Mouse (Mus musculus) gastrocnemius, postnatal 10 days (tissue): ENCODE data around the gene Cpn2. TPM values are rescaled to one million over a fixed set of nuclear protein-coding genes. Genes with fewer than 3 reads are reported as not detected.
A peak's percentile ranks its signal among the peaks of the same experiment; 100 is the strongest.

Source experiments
- DNase-seq: peaks from one replicate; pipeline ENCODE4 v3.0.0; 2021; ENCODE audit warnings: mixed read lengths
- long read RNA-seq, 2 experiments: library from polyadenylated mRNA; stranded (forward); transcript quantifications; one replicate each; pipeline ENCODE4 v2.0.0; 2021
- total RNA-seq, 2 experiments: library from RNA; stranded (reverse); gene quantifications; 2 replicates each; pipeline ENCODE4 v1.2.3; 2021

Cpn2 gene
- under 1 TPM in 1 of 2 experiments, not detected in 1; 0.11 TPM for total RNA-seq
- long read RNA-seq, experiment 1, result 0 reads
- long read RNA-seq, experiment 2, result 0 reads

DNA sequence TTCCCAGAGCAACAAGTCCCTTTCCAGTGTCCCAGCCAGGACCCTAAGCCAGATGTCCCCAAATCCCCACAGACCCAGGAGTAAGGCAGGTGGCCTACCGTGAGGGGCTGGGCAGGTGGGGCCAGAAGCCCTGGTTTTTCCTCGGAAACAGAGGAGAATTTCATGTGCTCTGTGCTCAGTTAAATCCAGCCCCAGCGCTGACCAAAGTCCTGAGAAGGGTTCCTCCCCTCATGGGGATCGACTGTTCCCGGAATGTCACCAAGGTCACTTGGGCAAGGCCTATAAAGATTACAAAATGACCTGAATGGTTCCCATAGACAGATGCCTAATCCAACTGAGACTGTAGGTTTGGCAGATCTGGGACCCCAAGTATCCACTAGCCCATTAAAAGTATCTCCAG is at the start of gene Cpn2:
Cpn2 (minus strand) TSS at position 141 of the 400 bp plus-strand sequence.
- no peak for DNase-seq

DNA sequence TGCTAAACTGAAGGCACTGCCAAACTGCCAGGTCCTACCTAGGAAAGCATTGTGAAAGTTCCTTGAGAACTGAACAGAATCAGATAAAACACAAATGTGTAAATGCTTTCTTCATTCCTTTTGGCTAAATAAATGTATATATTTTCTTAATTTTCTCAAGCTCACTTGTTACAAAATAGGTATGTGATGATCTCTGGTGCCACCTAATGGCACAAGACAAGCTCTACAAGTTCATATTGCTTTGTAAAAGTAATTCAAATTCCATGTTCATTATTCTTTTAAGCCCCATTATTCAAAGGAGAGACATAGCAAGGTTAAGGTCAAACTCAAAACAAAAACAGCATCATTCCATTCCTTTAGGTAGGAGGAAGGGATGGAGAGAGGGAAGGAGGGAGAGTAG is 46.9 kb upstream of the Cpn2 start:
- no peak for DNase-seq

DNA sequence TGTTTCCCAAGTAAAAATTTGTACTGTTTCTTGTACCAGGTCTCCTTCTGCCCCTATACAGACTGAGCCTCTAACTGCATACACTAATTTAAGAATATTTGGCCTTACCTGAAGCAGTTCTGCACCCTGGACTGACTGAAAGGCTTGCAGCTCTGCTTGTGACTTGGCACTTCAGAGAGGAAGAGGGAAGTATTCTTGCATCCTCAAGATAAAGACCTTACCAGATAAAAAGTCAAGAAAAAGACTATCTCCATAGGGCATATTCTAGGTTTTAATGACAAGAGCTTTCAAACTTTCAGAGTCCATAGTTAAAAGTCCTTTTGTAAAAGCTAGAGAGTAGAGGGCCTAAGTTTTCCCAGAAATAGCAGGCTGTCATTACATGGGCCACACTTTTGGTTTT is 43.3 kb upstream of the Cpn2 start, which contains the start of gene Gp5:
Gp5 (minus strand) TSS at position 133 of the 400 bp plus-strand sequence.
- no peak for DNase-seq

- DNase-seq, result no peak
Measured at GRCm38 (mm10) chr16:30310171-30310515, 42.8 kb upstream of the Cpn2 start.

GRCm38 (mm10) chr16:30309395-30310170 is 42.3 kb upstream of the Cpn2 start:
- DNase-seq, result no peak

DNA sequence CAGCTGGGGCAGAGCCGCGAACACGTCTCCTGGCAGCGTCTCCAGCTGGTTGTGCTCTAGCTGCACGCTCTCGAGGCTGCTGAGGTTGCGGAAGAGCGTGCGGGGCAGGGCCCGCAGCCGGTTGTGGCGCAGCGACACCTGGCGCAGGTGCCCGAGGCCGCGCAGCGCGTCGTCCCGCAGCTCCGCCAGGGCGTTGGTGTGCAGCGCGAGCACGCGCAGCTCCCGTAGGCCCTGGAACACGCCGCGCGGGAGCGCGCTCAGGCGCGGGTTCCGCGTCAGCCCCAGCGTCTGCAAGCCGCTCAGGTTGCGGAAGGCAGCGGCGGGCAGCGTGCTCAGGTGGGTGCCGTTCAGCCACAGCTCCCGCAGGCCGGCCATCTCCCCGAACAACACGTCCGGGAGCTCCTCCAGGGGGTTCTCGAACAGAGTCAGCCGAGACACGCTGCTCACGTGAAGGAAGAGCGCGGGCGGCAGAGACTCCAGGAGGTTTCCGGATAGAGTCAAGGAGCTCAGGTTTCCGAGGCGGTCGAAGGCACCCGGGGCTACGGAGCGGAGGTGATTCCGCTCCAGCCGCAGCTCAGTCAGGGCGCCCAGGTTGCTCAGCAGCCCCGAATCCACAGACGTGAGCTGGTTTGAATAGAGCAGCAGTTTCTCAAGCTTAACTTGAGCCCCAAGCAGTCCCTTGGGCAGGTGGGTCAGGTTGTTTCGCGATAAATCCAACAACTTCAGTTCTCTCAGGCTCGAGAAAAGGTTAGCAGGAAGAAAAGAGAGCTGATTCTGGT is 41.5 kb upstream of the Cpn2 start:
- DNase-seq, result peak; percentile 26

DNA sequence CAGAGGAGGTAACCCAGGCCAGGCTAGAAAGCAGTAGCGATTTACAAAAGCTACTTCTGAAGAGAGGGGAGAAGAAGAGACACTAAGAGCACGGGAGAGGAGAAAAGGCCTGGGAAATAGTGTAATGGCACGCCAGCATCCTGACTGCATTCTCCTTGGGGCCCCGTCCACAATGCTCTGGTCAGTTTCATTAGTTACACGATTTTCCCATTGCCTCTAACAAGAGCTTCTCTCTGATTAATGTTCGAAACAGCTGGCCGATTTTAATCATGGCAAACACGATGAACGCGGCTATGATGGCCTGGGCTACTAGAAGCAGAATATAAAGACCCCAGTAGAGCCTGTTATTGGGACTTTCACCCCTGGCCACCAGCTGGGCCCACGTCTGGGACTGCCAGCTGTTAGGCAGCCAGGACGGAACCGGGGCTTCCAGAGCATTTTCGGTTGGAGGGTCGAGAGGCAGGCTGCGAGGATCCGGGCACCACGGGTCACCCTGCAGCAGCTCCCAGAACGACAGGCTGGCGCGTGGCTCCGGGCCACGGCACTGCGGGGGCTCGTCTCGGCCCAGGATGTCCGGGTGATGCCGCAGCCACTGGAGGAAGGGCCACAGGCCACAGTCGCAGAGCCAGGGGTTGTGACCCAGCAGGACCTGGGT is 40.8 kb upstream of the Cpn2 start:
- DNase-seq, result peak; percentile 26

- no peak for DNase-seq
Measured at GRCm38 (mm10) chr16:30307306-30307705, 40.0 kb upstream of the Cpn2 start.

- DNase-seq, result no peak
Measured at GRCm38 (mm10) chr16:30306102-30306501, 38.8 kb upstream of the Cpn2 start.

GRCm38 (mm10) chr16:30304236-30304635 is 36.9 kb upstream of the Cpn2 start:
- DNase-seq, result no peak

DNA sequence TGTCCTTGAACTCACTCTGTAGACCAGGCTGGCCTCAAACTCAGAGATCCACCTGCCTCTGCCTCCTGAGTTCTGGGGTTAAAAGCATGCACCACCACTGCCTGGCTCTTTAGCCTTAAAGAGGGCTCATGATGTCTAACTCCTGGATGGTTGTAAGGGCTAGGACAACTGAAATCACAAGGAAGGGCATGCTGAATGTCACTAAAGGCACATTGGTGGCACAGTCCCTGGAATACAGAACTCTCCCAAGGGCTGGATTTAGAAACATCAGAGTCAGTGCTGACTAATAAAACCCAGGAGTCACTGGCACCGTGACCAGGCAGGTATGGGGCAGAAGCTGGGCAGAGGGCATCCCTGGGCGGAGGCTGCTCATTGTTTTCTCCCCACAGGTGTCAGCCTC is 36.1 kb upstream of the Cpn2 start:
- no peak for DNase-seq

DNA sequence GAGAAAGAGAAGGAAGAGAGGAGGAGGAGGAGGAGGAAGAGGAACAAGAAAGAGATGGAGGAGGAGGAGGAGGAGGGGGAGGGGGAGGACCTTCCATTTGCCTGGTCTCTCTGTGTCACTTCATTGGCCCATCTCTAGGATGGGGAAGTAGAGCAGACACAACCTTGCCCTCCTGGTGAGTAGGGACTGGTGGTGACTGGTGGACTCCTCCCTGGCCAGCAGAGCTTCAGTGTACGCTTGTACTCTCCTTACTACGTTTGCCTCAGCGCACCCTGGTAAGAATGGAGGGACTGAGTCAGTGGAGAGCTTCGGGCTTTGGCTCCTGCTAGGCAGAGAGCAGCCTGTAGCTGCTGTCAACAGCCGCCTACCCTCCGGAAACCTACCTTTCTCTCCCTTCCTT is 35.4 kb upstream of the Cpn2 start:
- no peak for DNase-seq

DNA sequence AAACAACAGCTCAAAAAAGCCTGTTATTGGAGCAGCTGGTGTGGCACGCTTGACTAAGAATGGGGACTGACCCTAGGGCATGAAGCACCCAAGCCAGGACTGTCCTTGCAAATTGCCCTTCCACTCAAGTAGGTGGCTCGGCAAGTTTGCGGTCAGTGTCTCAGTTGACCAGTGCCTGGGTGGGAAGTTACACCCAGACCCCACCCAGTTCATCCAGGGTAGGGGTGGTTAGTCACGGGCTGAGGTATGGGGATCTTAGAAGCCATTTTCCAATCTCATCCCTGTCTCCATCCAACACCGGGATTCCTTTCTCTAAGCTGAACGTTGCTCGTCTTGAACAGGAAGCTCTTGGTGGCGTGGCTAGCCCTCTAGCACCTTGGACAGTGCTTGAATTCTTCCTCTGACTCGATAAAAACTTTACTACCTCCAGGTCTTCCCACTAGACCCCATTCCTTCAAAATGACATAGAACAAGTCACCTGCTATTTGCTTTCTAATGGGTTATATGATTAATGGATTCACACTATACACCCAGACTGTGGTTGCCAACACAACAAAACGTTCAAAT is 32.5 kb upstream of the Cpn2 start:
- no peak for DNase-seq

- no peak for DNase-seq
Measured at GRCm38 (mm10) chr16:30297450-30297849, 30.2 kb upstream of the Cpn2 start.

- DNase-seq, result no peak
Measured at GRCm38 (mm10) chr16:30296601-30297275, 29.4 kb upstream of the Cpn2 start.

DNA sequence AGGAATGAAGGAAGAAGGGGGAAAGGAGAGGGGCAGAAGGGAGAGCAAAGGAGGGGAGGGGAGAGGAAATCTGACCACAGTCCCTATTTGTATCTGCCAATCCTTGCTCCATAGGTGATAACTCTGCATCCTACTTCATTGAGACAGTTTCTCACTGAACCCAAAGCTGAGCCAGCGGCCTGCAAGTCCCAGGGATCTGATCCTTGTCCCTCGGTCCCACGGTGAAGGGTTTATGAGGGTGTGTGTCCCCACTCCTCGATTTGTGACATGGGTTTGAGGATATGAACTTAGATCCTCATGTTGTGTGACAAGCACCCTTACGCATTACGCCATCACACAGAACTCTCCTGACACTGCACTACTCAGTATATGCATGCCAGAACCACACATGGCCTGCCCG is 27.8 kb upstream of the Cpn2 start:
- DNase-seq, result no peak

- no peak for DNase-seq
Measured at GRCm38 (mm10) chr16:30290436-30290835, 23.1 kb upstream of the Cpn2 start.

DNA sequence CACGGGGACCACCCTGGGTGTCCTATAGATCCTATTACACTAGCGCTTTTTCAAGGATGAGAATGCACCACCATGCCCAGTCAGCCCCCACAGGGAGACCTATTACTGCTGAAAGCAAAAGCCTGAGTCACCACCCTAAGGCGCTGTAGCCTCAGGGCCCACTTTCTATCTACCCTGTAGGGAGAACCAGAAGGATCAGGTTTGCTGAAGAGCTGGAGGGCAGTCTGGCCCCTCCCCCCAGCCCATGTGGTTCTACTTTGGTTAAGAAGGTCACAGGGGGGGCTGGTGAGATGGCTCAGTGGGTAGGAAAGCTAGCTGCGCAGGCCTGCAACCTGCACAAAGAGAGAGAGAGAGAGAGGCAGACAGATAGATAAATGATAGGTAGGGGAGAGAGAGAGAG is 18.4 kb upstream of the Cpn2 start:
- no peak for DNase-seq

GRCm38 (mm10) chr16:30283743-30284337 is 16.5 kb upstream of the Cpn2 start:
- DNase-seq, result no peak

DNA sequence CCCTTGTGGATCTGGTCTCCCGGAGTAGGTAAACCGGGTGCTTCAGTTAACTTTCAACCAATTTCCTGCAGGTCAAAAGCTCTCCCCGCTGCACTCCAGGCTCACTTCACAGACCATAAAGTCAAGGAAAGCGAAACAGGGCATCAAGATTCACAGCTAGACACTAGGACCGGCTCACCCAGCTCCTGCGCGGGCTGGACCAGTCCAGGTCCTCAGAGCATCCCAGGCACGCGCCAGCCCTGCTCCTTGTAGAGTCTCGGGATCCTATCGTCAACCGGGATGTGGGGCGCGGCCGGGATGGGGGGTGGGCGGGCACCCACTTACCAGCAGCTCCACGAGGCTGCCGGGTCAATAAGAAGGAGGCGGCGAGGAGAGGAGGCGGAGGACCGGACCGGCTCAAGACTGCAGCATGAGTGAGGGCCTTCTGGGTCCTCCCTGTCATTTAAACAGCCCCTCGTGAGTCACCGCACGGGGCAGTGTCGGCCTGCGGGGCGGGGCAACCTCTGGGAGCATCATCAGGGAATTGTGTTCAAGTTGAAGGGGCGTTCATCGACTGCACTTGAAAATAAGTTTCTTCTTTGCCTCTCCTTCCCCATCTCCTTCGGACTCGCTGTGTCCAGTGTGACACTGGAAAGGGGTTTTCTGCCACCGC is 15.7 kb upstream of the Cpn2 start, which contains the start of gene Lrrc15:
Lrrc15 (minus strand) TSS at position 413 of the 652 bp plus-strand sequence.
- DNase-seq, result no peak
